Mouse (Mus musculus) CD4-positive, CD25-positive, alpha-beta regulatory T cell, adult 2 months (primary cell): Measurements from ENCODE around the gene Cdk6.

Experiments
- DNase-seq: peaks from one replicate; pipeline ENCODE4 v3.0.0-alpha.2; 2012; ENCODE audit warnings: low read depth, low spot score

Cdk6 gene

DNA sequence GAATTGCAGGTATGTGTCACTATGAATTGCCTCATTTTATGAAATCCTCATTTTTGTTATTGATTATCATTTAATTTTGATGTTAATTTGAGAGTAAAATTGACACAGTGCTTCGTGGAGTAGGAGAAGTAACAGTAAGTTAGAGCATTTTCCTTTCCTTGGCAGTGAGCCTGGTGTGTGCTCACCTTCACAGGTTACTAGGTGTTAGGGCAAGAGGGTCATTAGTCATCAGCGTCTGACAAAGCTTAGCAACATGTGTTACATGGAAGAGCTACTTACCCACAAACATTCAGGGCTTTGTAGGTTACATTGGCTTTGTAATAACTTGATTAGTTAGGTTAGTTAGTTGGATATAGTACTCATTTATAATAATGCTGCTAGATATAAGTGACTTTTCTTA, 212.9 kb downstream of the Cdk6 start:
- no peak for DNase-seq

DNA sequence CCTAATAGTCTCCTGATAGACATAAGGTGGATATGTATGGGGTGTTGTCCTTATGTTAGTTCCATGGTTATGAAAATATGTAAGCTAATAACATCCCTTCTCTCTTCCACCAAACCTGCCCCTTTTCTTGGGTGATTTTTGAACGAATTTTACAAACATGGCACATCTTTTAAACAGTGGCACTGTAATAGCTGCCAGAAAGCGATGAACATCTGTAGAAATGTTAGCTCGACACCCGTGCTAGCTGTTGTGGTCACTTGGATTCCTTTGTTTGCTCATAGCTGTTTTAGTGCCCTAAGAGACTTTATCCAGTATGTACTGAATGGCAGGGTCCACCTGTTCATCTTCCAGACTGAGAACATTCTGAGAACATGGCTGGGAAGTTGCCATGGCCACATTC, 230.0 kb downstream of the Cdk6 start, which contains the start of gene 1700109H08Rik:
1700109H08Rik (plus strand) TSS at position 301 of the 400 bp plus-strand sequence.
- no peak for DNase-seq

DNA sequence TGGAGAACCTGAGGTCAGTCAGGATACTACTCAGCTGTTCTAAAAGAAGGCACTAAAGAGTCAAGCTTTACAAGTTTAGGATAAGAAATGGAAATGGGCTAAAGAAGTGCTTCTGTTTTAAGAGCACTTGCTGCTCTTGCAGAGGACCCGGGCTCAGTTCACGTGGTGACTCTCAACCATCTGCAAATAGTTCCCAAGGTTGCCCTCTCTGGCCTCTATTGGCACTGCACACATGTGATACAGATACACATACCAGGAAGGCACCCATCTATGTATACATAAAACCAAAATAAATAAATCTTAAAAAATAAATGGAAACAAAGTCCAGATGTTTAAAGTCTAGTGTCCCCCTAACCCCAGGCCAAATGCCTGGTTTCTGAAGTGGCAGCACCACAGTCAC, 233.5 kb downstream of the Cdk6 start:
- DNase-seq: no peak

DNA sequence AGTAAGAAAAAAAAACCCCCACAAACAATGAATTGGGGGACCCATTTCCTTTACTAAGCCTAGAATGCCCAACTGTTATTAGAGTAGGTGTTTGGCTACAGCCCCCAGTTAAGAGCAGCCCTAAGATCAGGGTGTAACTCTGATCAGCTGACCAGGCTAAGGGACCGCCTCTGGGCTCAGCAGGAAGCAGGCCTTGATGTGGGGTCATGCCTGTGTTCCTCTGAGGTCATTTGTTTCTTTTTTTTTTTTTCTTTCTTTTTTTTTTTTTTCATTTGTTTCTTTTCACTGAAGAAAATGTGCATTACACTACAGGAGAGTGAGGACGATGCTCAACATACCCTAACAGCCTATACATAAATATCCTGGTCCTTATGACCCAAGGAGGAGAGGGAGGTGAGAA, 236.7 kb downstream of the Cdk6 start:
- no peak for DNase-seq

DNA sequence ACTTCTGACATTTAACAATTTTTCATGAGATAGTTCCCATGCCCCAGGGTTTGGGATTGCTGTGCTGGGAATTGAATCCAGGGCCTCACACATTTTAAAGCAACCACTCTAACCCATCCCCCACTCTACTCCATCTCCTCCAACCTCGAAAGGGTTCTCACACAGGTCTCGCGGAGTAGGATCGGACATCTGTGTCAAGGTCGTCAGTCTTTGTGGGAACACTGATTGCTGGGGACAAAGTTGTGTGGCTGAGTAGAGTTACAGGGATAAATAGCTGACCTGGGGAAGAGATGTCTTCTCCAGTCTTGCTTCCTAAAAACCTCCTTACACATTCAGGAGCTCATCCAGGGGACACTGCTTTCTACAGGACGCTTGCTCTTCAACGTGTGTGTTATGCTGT, 237.8 kb downstream of the Cdk6 start:
- no peak for DNase-seq
